Mouse (Mus musculus) kidney, adult 9 months (tissue): Measurements from ENCODE around the gene Rhox9.
"Not testable (repeated sequence)": the region's sequence is repeated elsewhere in the genome, so short reads cannot be mapped to it uniquely, and the experiment has no call there.

Source experiments
- DNase-seq: peaks from one replicate; pipeline ENCODE4 v3.0.0; 2022

The Rhox9 gene

GRCm38 (mm10) chrX:37901670-37902069 is at the start of gene Rhox9:
Gene Rhox9, minus strand, starts transcription at chrX:37901770.
- DNase-seq = not testable (repeated sequence)

- DNase-seq = no peak
These were observed 14.7 kb upstream of the Rhox9 start for GRCm38 (mm10) chrX:37916311-37916710.

- no peak for DNase-seq
These were observed 7.0 kb upstream of the Rhox9 start for GRCm38 (mm10) chrX:37908581-37908980.

- DNase-seq = peak; percentile 1
These were observed 2.2 kb upstream of the Rhox9 start for GRCm38 (mm10) chrX:37903727-37904126.

GRCm38 (mm10) chrX:37897132-37897531 is 4.4 kb downstream of the Rhox9 start, which contains the start of gene Rhox7b:
Gene Rhox7b, minus strand, starts transcription at chrX:37897232.
- DNase-seq = not testable (repeated sequence)

- DNase-seq = no peak
These were observed 22.7 kb downstream of the Rhox9 start, which contains the start of gene Rhox8 for GRCm38 (mm10) chrX:37878844-37879243. Gene Rhox8, minus strand, starts transcription at chrX:37878944.

GRCm38 (mm10) chrX:37871641-37872040 is 29.9 kb downstream of the Rhox9 start:
- no peak for DNase-seq
